Mouse (Mus musculus) C2C12 (cell line): ENCODE results near the gene Lrrk2. TPM values are rescaled to one million over a fixed set of nuclear protein-coding genes. Genes with fewer than 3 reads are reported as not detected.

Experiments
- H3K27me3 ChIP-seq: one replicate; pipeline ENCODE4 v1.6.1; 2011; ENCODE audit not compliant: control insufficient read depth, insufficient read depth, insufficient read length
- H3K36me3 ChIP-seq: one replicate; pipeline ENCODE4 v1.6.1; 2011; ENCODE audit not compliant: control insufficient read depth, insufficient read depth
- H3K4me3 ChIP-seq: one replicate; pipeline ENCODE4 v1.5.1; 2011; ENCODE audit warnings: mild to moderate bottlenecking, control low read depth; ENCODE audit not compliant: poor library complexity, insufficient read depth, severe bottlenecking
- H3K79me2 ChIP-seq: one replicate; pipeline ENCODE4 v1.6.1; 2011; ENCODE audit not compliant: control insufficient read depth, insufficient read depth
- H3K79me3 ChIP-seq: one replicate; pipeline ENCODE4 v1.6.1; 2011; ENCODE audit warnings: low read depth, control low read depth
- H3ac ChIP-seq: one replicate; pipeline ENCODE3; 2011; ENCODE audit warnings: low read depth; ENCODE audit not compliant: control insufficient read depth, insufficient read length
- CEBPB ChIP-seq: IDR thresholded peaks from one replicate; pipeline ENCODE4 v1.6.1; 2011; ENCODE audit warnings: low read depth, mild to moderate bottlenecking, control low read depth, moderate library complexity
- CTCF ChIP-seq: IDR thresholded peaks from one replicate; pipeline ENCODE4 v1.5.1; 2011; ENCODE audit not compliant: control insufficient read depth, insufficient read depth, insufficient read length
- FOSL1 ChIP-seq: IDR thresholded peaks from one replicate; pipeline ENCODE4 v1.8.0; 2011; ENCODE audit warnings: mild to moderate bottlenecking, low read length; ENCODE audit not compliant: poor library complexity, insufficient read depth, severe bottlenecking
- MAX ChIP-seq: IDR thresholded peaks from one replicate; pipeline ENCODE4 v1.6.1; 2011; ENCODE audit warnings: mild to moderate bottlenecking, control low read depth
- MYOD1 ChIP-seq: IDR thresholded peaks from one replicate; pipeline ENCODE4 v1.6.1; 2011; ENCODE audit warnings: low read depth; ENCODE audit not compliant: control insufficient read depth, insufficient read length
- MYOG ChIP-seq: IDR thresholded peaks from one replicate; pipeline ENCODE4 v1.6.1; 2011; ENCODE audit not compliant: control insufficient read depth, insufficient read length; ENCODE audit errors: extremely low read depth
- USF1 ChIP-seq: IDR thresholded peaks from one replicate; pipeline ENCODE4 v1.6.1; 2011; ENCODE audit warnings: low read depth, mild to moderate bottlenecking, control low read depth, moderate library complexity
- long read RNA-seq, 2 experiments: library from polyadenylated mRNA; unstranded; transcript quantifications; one replicate each; pipeline ENCODE4 v2.0.0; 2019 to 2020
- polyA plus RNA-seq: library from polyadenylated mRNA; unstranded; fragments of >200 nt; fragmentation: generic; extraction: Trizol; gene quantifications from one replicate; pipeline ENCODE4 v1.2.1, GENCODE M21; 2012; ENCODE audit warnings: missing spikeins

Lrrk2 gene
- polyA plus RNA-seq, result 8.3 TPM
- long read RNA-seq, experiment 1, partial matches to known transcripts, result 4 of 5 reads
- long read RNA-seq, experiment 1, other reads (novel, unspliced or antisense), result 1 of 5 reads
- long read RNA-seq, experiment 2, full-length matches to known transcripts, result 8 of 42 reads
- long read RNA-seq, experiment 2, partial matches to known transcripts, result 27 of 42 reads
- long read RNA-seq, experiment 2, other reads (novel, unspliced or antisense), result 7 of 42 reads

DNA sequence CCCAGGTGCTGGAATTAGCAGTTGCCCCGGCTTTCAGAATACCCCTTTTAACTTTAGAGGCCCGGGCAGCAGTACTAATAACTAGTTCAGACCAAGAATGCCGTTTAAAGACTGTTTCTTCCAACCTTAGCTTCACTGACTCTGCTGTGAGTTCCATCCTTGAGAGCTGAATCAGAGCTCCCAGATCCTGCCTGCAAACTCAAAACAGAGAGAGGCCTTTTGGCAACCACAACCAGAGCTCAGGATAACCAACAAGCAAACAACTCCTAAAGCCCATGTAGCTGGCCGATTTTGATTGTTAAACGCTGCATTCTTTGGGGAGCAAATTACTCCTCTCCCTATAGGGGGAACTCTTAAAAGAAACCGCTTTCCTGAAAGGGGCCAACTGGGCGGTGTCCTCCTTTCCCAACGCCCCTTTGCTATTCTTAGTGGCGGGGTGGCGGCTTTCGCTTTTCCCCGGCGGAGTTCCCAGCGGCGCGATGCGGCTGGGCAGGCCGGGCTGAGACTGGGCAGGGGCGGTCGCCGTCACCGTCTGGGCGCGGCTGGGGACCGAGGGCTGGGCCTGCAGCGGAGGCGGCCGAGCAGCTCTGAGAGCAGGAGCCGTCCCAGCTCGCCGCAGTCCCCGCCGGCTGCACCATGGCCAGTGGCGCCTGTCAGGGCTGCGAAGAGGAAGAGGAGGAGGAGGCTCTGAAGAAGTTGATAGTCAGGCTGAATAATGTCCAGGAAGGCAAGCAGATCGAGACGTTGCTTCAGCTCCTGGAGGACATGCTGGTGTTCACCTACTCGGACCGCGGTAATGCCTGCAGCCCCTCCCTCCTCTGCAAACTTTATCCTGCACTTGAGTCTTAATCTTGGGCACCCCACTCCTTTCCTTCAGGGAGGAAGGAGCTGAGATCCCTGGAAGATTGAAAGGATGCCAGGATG is at the start of gene Lrrk2:
TSS of gene Lrrk2 (plus strand) at position 531 of the 924 bp plus-strand sequence.
- Histone ChIP-seq H3ac (peak within 1 kb of the TSS; percentile 72), H3K79me2 (peaks cover 4% of the 10 kb centered on the region), H3K79me3 (peaks cover 3% of the 10 kb centered on the region), H3K36me3 (peaks cover 4% of the 10 kb centered on the region), H3K27me3 (no peaks in the 10 kb centered on the region), H3K4me3 (peak within 1 kb of the TSS; percentile 58)
- TF ChIP-seq MAX (peak; percentile 34), FOSL1 (no peak), USF1 (no peak)

DNA sequence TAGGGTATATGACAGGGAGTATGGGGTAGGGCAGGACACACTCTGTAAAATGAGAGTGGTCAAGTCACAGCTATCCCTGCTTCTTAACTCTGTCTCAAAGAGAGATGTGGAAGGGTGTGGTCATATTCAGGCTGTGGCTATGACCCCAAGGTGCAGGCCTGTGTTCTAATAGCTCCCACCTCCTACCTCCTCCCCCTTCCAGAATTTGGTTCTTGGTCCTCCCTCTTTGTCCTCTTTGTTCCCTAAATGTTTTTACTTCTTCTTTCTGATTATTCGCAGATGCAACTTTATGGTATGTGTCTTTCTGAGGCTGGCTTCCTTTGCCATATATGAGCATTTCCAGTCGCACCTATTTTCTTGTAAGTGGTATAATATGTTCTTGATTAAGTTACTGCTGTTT is 48.5 kb upstream of the Lrrk2 start:
- Histone ChIP-seq H3K36me3 (no peaks in the 10 kb centered on the region), H3K79me3 (no peaks in the 10 kb centered on the region), H3K4me3 (no peak overlapping the region), H3ac (no peak overlapping the region), H3K79me2 (no peaks in the 10 kb centered on the region), H3K27me3 (no peaks in the 10 kb centered on the region)
- TF ChIP-seq CEBPB (no peak), FOSL1 (no peak), MYOG (no peak), CTCF (no peak), MYOD1 (no peak), USF1 (no peak)

DNA sequence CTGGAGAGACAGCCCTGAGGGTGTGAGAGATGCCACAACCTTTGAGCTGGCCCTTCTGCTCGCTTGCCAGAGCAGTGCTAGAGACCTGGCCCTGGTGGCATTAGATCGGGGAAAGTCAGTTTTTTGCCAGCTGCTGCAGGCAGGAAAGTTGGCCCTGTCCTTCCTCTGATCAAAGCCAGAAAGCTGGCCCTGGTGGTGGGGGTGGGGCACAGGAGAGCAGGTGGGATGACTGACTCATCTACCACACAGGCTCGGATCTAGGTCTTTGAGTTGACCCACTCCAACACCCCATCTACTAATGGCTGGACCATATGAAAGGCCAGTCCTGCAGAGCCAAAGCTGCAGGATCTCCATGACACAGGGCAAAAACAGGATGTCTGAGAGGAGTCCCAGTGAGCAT is 43.8 kb upstream of the Lrrk2 start:
- no peak overlapping the region for H3ac ChIP-seq
- H3K79me3 ChIP-seq, result no peaks in the 10 kb centered on the region
- H3K79me2 ChIP-seq, result no peaks in the 10 kb centered on the region
- TF ChIP-seq MYOG (no peak), MYOD1 (peak; percentile 81)
- no peaks in the 10 kb centered on the region for H3K27me3 ChIP-seq
- no peaks in the 10 kb centered on the region for H3K36me3 ChIP-seq
- no peak overlapping the region for H3K4me3 ChIP-seq

DNA sequence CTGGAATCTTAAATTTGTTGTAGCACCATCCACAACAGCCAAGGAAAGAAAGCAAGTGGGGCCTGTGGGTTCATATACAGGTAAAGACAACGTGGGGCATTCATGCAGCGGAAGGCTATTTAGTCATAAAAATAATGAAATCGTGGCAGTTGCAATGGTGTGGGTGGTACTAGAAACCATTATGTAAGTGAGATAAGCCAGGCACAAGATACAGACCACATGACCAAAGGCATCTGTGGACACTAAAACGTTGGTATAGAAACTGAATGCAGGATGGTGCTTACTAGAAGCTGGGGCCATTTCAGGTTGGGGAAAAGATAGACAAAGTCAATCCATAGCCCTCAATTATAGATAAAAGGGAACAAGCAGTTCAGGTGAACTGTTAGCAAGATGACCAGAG is 40.5 kb upstream of the Lrrk2 start:
- Histone ChIP-seq H3K79me3 (no peaks in the 10 kb centered on the region), H3ac (no peak overlapping the region), H3K79me2 (no peaks in the 10 kb centered on the region), H3K4me3 (no peak overlapping the region), H3K27me3 (no peaks in the 10 kb centered on the region), H3K36me3 (no peaks in the 10 kb centered on the region)
- TF ChIP-seq USF1, result no peak
- TF ChIP-seq MYOG, result no peak
- TF ChIP-seq MYOD1, result no peak
- TF ChIP-seq CEBPB, result no peak
- no peak for TF ChIP-seq CTCF
- no peak for TF ChIP-seq MAX
- TF ChIP-seq FOSL1, result no peak

DNA sequence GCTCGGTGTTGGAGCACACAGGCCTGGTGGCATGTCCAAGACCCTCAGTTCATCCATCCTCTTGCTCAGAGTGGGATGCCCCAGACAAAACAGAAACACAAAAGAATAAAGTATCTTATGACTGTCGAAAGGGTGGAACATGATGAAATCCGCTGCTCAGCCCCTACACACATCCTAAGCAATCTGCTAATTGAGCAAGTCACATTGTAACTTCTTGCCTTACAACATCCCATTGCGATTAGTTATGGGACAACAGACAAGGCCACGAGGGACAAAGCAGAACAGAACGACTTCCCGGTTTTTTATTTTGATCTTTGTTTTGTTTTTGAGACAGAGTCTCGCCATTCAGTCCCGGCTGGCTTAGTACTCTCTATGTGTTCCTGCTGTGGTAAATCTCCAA is 39.9 kb upstream of the Lrrk2 start:
- H3K27me3 ChIP-seq, result no peaks in the 10 kb centered on the region
- no peak overlapping the region for H3K4me3 ChIP-seq
- TF ChIP-seq CEBPB (no peak), CTCF (no peak), FOSL1 (no peak), MYOG (no peak), USF1 (no peak), MAX (no peak), MYOD1 (no peak)
- H3K79me2 ChIP-seq, result no peaks in the 10 kb centered on the region
- H3ac ChIP-seq, result no peak overlapping the region
- H3K36me3 ChIP-seq, result no peaks in the 10 kb centered on the region
- H3K79me3 ChIP-seq, result no peaks in the 10 kb centered on the region
